Mouse (Mus musculus): ENCODE data around the gene Trmt5. TPM values are rescaled to one million over a fixed set of nuclear protein-coding genes. Genes with fewer than 3 reads are reported as not detected.

Trmt5 gene
- total RNA-seq (2014; rRNA removed) (6.6 and 9.7 TPM in 2 replicates), polyA plus RNA-seq (2015; fragmentation: Nextera tagmentation; extraction: Ambion mirVana) (15.0 TPM in 2 replicates)

DNA sequence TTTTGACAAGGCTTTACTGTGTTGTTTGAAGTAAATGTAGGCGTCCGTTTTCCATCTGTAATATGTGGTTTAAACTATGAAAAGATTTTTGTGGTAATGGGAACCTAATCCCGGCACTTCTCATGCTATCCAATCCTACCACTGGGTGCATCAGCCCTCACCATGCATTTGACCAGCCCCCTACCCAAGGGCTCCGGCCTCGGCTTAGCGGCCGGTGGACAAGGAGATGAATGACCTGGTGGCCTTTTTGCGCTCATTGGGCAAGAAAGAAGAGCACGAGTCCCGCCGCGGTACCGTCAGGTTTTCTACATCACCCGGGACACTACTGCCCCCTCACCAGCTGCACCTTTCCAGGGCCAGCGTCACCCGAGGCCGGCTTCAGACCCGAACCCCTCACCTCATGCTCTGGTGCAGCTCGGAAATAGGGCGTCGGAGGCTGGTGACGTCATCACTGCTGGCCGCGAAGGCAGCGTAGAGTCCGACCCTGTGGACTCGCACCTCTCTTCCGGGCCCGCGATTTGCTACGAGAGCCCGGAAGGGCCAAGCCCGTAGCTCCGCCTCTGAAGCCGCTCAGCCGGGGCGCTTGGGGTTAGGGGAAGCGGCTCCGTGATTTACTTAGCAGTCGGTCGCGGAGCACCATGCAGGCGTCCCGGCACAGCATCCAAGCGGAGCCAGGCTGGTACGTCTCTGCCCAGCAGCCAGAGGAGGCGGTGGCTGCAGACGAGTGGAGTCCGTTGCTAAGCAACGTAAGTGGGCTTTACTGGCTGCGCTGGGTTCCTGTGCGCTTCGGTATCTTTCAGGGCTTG, at the start of gene Trmt5, which contains the start of gene Slc38a6:
TSS of gene Trmt5 (minus strand) at position 424 of the 806 bp plus-strand sequence.
TSS of gene Slc38a6 (plus strand) at position 493 of the 806 bp plus-strand sequence.
- H3K4me2 ChIP-seq (ENCODE audit: low read depth, low read length): peak within 1 kb of the TSS; percentile 83
- no peaks in the 10 kb centered on the region for H3K27me3 ChIP-seq (ENCODE audit: insufficient read depth, low read length)
- H3K4me3 ChIP-seq (ENCODE audit: low read length): peak within 1 kb of the TSS; percentile 76
- ATAC-seq (peak; percentile 98), DNase-seq (ENCODE audit: low spot score) (peak; percentile 97)
- H3K27ac ChIP-seq: peak within 1 kb of the TSS; percentile 83
- H3K9me3 ChIP-seq (ENCODE audit: low read length): no peaks in the 10 kb centered on the region
- H3K4me1 ChIP-seq (ENCODE audit: insufficient read depth, low read length): peaks cover 7% of the 10 kb centered on the region
- peak; percentile 18; the same call in 1 of the 2 replicates for TF ChIP-seq CTCF (IDR thresholded peaks at IDR 0.05; ENCODE audit: low read depth)
- peak within 1 kb of the TSS; percentile 84 for H3K9ac ChIP-seq (replicated peaks; ENCODE audit: low read length)
- 1% methylated on average over 53 of the region's 53 CpGs for WGBS
- peaks cover 3% of the 10 kb centered on the region; the same call in 1 of the 2 replicates for H3K36me3 ChIP-seq (ENCODE audit: insufficient read depth, low read length)

DNA sequence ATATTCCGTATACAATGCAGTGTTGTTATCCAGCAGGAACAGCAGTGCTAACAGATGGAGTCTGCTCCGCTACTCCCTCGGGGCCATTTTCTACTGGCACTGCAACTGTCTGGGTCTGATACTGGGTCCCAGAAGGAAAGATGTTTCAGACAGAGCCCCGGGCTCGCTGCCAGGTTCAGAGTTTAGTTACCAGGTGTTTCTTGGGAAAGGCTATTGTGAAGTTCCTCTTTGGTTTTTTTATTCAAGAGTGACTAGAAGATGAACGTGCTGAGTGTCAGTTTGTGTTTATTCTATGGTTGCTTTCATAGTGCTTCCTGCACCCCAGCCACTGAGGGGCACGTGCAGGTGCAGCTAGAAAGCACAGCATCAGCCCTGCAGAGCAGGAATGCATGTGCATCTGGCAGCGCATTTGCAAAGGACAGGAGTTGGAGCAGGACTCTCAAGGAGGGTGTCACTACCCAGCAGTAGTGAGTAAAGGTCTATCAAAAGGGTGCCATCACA, 47.6 kb upstream of the Trmt5 start:
- Histone ChIP-seq H3K9ac (replicated peaks; ENCODE audit: low read length) (no peak overlapping the region), H3K36me3 (ENCODE audit: insufficient read depth, low read length) (no peaks in the 10 kb centered on the region), H3K4me2 (ENCODE audit: low read depth, low read length) (0 out of 2 replicates have a peak overlapping the region, but pooled peaks have one; percentile 0), H3K4me3 (ENCODE audit: low read length) (no peak overlapping the region), H3K9me3 (ENCODE audit: low read length) (no peaks in the 10 kb centered on the region), H3K27me3 (ENCODE audit: insufficient read depth, low read length) (no peaks in the 10 kb centered on the region), H3K4me1 (ENCODE audit: insufficient read depth, low read length) (no peaks in the 10 kb centered on the region), H3K27ac (no peak overlapping the region)
- WGBS: 41% methylated on average over 8 of the region's 8 CpGs
- DNase-seq (ENCODE audit: low spot score) (peak; percentile 67), ATAC-seq (no peak)
- TF ChIP-seq CTCF (IDR thresholded peaks at IDR 0.05; ENCODE audit: low read depth): no peak

DNA sequence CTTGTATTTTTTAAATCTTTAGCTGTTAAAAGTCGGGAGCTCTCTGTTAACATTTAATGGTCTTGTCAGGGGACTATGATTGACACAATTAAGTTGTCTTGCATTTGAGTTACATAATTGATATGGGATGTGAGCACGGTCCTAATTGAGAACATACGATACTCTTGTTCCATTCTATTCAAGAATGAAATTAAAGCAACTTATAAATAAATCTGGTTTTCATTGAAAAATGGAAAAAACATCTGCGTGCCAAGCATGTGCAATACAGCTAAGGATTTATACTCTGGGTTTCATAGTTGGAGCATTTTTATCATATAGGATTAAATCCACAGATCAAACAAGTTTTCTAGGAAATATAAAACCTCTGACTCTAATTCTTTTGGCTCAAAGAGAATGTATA, 46.2 kb upstream of the Trmt5 start:
- Histone ChIP-seq H3K4me3 (ENCODE audit: low read length) (no peak overlapping the region), H3K4me2 (ENCODE audit: low read depth, low read length) (no peak overlapping the region), H3K27me3 (ENCODE audit: insufficient read depth, low read length) (no peaks in the 10 kb centered on the region), H3K27ac (no peak overlapping the region), H3K36me3 (ENCODE audit: insufficient read depth, low read length) (no peaks in the 10 kb centered on the region), H3K9me3 (ENCODE audit: low read length) (no peaks in the 10 kb centered on the region), H3K9ac (replicated peaks; ENCODE audit: low read length) (no peak overlapping the region), H3K4me1 (ENCODE audit: insufficient read depth, low read length) (no peaks in the 10 kb centered on the region)
- TF ChIP-seq CTCF (IDR thresholded peaks at IDR 0.05; ENCODE audit: low read depth): no peak
- WGBS: 81% methylated on average over 4 of the region's 4 CpGs
- ATAC-seq (no peak), DNase-seq (ENCODE audit: low spot score) (no peak)

DNA sequence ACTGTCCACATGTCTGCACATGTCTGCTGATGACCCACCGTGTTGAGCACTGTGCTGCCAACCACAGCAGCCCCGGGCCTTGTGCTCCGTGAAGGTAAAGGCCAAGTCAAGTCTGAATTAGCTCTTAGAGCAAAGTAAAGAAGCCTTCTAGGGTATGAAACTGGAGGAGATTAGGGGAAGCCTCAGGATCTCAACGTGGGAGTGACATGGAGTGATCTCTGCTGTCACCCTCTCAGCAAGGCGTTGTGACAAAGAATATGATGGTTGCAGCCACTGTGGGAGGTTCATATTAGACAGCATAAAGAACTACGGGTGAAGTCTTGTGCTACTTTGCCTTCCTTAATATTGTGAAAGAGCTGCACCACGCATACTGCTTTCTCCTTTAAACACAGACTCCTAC, 43.7 kb upstream of the Trmt5 start:
- Histone ChIP-seq H3K4me3 (ENCODE audit: low read length) (no peak overlapping the region), H3K4me1 (ENCODE audit: insufficient read depth, low read length) (no peaks in the 10 kb centered on the region), H3K36me3 (ENCODE audit: insufficient read depth, low read length) (no peaks in the 10 kb centered on the region), H3K9ac (replicated peaks; ENCODE audit: low read length) (no peak overlapping the region), H3K9me3 (ENCODE audit: low read length) (no peaks in the 10 kb centered on the region), H3K27ac (no peak overlapping the region), H3K4me2 (ENCODE audit: low read depth, low read length) (no peak overlapping the region), H3K27me3 (ENCODE audit: insufficient read depth, low read length) (no peaks in the 10 kb centered on the region)
- ATAC-seq (no peak), DNase-seq (ENCODE audit: low spot score) (no peak)
- WGBS: 82% methylated on average over 7 of the region's 7 CpGs
- no peak for TF ChIP-seq CTCF (IDR thresholded peaks at IDR 0.05; ENCODE audit: low read depth)

DNA sequence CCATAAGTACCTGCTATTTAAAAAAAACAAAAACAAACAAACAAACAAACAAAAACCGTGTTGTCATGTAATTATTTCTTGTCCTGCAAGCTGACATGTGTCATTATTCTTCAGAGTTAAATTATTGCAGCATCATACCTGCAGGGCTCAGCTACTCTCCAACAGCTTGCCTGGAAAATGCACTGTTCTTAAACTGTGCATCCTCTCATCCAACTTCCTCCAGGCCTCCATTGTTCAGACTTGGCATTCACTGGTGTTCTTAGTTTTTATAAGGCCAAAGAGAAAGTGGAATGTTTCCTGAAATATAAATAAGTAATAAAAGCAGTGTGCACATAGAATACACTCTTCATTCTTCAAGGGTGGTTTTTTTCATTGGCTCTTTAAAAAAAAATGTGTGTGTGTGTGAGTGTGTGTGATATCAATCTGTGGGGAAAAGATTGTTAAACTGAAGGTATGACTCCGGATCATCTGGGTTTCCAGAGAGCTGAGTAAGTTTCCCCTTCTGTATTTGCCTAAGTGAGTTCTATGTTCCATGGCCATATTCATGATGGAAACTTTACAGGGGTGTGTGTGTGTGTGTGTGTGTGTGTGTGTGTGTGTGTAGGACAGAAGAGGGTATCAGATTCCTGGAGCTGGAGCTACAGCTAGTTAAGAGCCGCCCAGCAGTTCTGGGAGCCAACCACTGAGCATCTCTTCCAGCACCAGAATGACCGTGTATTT, 42.1 kb upstream of the Trmt5 start:
- Histone ChIP-seq H3K27ac (no peak overlapping the region), H3K4me1 (ENCODE audit: insufficient read depth, low read length) (no peaks in the 10 kb centered on the region), H3K4me2 (ENCODE audit: low read depth, low read length) (no peak overlapping the region), H3K9me3 (ENCODE audit: low read length) (no peaks in the 10 kb centered on the region), H3K4me3 (ENCODE audit: low read length) (no peak overlapping the region), H3K36me3 (ENCODE audit: insufficient read depth, low read length) (no peaks in the 10 kb centered on the region), H3K27me3 (ENCODE audit: insufficient read depth, low read length) (no peaks in the 10 kb centered on the region), H3K9ac (replicated peaks; ENCODE audit: low read length) (no peak overlapping the region)
- no peak for TF ChIP-seq CTCF (IDR thresholded peaks at IDR 0.05; ENCODE audit: low read depth)
- DNase-seq (ENCODE audit: low spot score) (no peak), ATAC-seq (no peak)
- 80% methylated on average over 4 of the region's 4 CpGs for WGBS

DNA sequence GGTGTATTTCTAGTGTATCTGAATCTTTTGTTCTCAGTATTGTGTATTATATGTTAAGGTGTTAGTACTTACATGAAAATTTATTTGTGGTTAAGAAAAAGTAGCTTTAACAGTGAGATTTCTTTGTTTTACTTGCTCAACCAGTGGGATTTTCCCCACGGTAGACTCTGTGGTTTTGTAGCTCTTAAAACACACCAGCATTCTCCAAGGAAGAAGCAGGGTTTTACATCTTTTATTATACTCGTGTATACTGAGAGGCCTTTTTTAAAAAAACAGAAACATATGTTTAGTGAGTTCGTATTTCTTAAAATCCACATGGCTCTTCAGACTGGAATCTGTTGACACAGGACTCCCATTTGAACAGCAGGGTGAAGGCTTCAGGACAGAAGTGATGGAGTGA, 40.9 kb upstream of the Trmt5 start:
- Histone ChIP-seq H3K27me3 (ENCODE audit: insufficient read depth, low read length) (no peaks in the 10 kb centered on the region), H3K4me2 (ENCODE audit: low read depth, low read length) (no peak overlapping the region), H3K4me1 (ENCODE audit: insufficient read depth, low read length) (no peaks in the 10 kb centered on the region), H3K36me3 (ENCODE audit: insufficient read depth, low read length) (no peaks in the 10 kb centered on the region), H3K9ac (replicated peaks; ENCODE audit: low read length) (no peak overlapping the region), H3K4me3 (ENCODE audit: low read length) (no peak overlapping the region), H3K9me3 (ENCODE audit: low read length) (no peaks in the 10 kb centered on the region), H3K27ac (no peak overlapping the region)
- 77% methylated on average over 3 of the region's 3 CpGs for WGBS
- TF ChIP-seq CTCF (IDR thresholded peaks at IDR 0.05; ENCODE audit: low read depth): no peak
- no peak for ATAC-seq
- no peak for DNase-seq (ENCODE audit: low spot score)

Data from hindbrain, postnatal 0 days (tissue).